Mouse (Mus musculus): ENCODE data around the gene Gm20683.

DNA sequence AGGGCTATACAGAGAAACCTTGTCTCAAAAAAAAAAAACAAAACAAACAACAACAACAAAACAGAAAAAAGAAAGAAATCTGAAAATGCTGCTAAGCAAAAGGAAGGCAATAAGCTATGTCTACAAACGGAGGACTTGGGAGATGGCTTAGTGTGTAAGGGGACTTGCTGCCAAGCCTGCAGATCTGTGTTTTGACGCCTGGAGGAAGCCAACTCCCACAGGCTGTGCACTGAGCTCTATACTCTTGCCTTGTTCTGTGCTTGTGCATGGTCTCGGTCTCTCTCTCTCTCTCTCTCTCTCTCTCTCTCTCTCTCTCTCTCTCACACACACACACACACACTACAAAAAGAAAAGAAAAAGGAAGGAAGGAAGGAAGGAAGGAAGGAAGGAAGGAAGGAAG lies 47.3 kb upstream of the Gm20683 start:
- TF ChIP-seq POLR2A (IDR thresholded peaks at IDR 0.05; ENCODE audit: borderline replicate concordance, insufficient read depth, low read length), result no peak
- TF ChIP-seq CTCF (IDR thresholded peaks at IDR 0.05; ENCODE audit: borderline replicate concordance, insufficient read depth, low read depth, low read length), result no peak

Measured in cerebellum, adult 2 months (tissue).